Comparison of ENCODE assay signal across 10 mouse cellular contexts in genomic region chr15:31417409-31417795, GRCm38 (mm10). TPM values are rescaled to one million over a fixed set of nuclear protein-coding genes. Genes with fewer than 3 reads are reported as not detected.
DNase-seq lines count a peak whose midpoint lies in the region; ATAC-seq and TF ChIP-seq lines count a peak whose summit lies in the region.
"Had no signal": no experiment of that assay in that cellular context is flagged by ENCODE, and none has a peak within 500 bp of the region (broad histone marks: within the 10 kb centered on the region; RNA-seq: fewer than 3 reads in every experiment).

No protein-coding gene starts in this region.

- H3K4me3 ChIP-seq in forebrain, postnatal 0 days (ENCODE audit: low read depth, low read length): no peak overlapping the region
- H3K4me3 ChIP-seq in forebrain, embryonic 13.5 days: no peak overlapping the region
- H3K4me3 ChIP-seq in liver, embryonic 11.5 days (ENCODE audit: low read depth, low read length): no peak overlapping the region
- H3K4me3 ChIP-seq in olfactory bulb, adult 2 months (ENCODE audit: insufficient read depth, low read depth, low read length): no peak overlapping the region

- no peaks in the 10 kb centered on the region for H3K9me3 ChIP-seq in forebrain, postnatal 0 days (ENCODE audit: low read length)
- no peaks in the 10 kb centered on the region; the same call in 1 of the 2 replicates for H3K9me3 ChIP-seq in forebrain, embryonic 13.5 days (replicated peaks)
- no peaks in the 10 kb centered on the region for H3K9me3 ChIP-seq in liver, embryonic 11.5 days (ENCODE audit: control insufficient read depth, low read length)

- peak; percentile 42 for ATAC-seq in forebrain, postnatal 0 days
- no peak for ATAC-seq in forebrain, embryonic 13.5 days
- no peak for ATAC-seq in liver, embryonic 11.5 days (replicated peaks; ENCODE audit: low FRiP score)

- TF ChIP-seq POLR2A in olfactory bulb, adult 2 months (IDR thresholded peaks at IDR 0.05; ENCODE audit: insufficient read depth, low read depth, low read length): 0 out of 2 replicates have a peak, but pooled peaks have one; percentile 12

- H3K9ac ChIP-seq in forebrain, postnatal 0 days: no peak overlapping the region
- H3K9ac ChIP-seq in forebrain, embryonic 13.5 days: no peak overlapping the region
- H3K9ac ChIP-seq in liver, embryonic 11.5 days (ENCODE audit: low read depth, low read length): no peak overlapping the region

- no peak overlapping the region for H3K4me2 ChIP-seq in forebrain, postnatal 0 days (ENCODE audit: low read depth)
- no peak overlapping the region for H3K4me2 ChIP-seq in forebrain, embryonic 13.5 days
- peak overlapping the region; percentile 64 for H3K4me2 ChIP-seq in liver, embryonic 11.5 days
- H3K4me2 ChIP-seq: midbrain, embryonic 11.5 days had no signal

- no peak overlapping the region for H3K27ac ChIP-seq in forebrain, postnatal 0 days (ENCODE audit: low read depth, low read length)
- H3K27ac ChIP-seq in forebrain, embryonic 13.5 days: no peak overlapping the region
- no peak overlapping the region for H3K27ac ChIP-seq in liver, embryonic 11.5 days (ENCODE audit: low read depth, low read length)
- peak overlapping the region; percentile 96 for H3K27ac ChIP-seq in olfactory bulb, adult 2 months (ENCODE audit: insufficient read depth, low read depth, low read length)

- H3K36me3 ChIP-seq in forebrain, postnatal 0 days (ENCODE audit: insufficient read depth): no peaks in the 10 kb centered on the region
- H3K36me3 ChIP-seq in forebrain, embryonic 13.5 days (ENCODE audit: poor library complexity, severe bottlenecking): no peaks in the 10 kb centered on the region
- no peaks in the 10 kb centered on the region for H3K36me3 ChIP-seq in liver, embryonic 11.5 days (ENCODE audit: control insufficient read depth, insufficient read depth, low read length)

- no peaks in the 10 kb centered on the region for H3K27me3 ChIP-seq in forebrain, postnatal 0 days (ENCODE audit: insufficient read depth, low read length)
- no peaks in the 10 kb centered on the region for H3K27me3 ChIP-seq in forebrain, embryonic 13.5 days
- no peaks in the 10 kb centered on the region for H3K27me3 ChIP-seq in liver, embryonic 11.5 days (replicated peaks; ENCODE audit: control insufficient read depth, insufficient read depth, low read length)

- no peak for TF ChIP-seq CTCF in forebrain, postnatal 0 days (IDR thresholded peaks at IDR 0.05; ENCODE audit: low read depth)
- no peak for TF ChIP-seq CTCF in olfactory bulb, adult 2 months (IDR thresholded peaks at IDR 0.05; ENCODE audit: insufficient read depth, low read depth, low read length)

- 79% methylated on average over 6 of the region's 6 CpGs for WGBS in forebrain, postnatal 0 days
- WGBS in forebrain, embryonic 13.5 days: 67% methylated on average over 6 of the region's 6 CpGs
- WGBS in liver, embryonic 11.5 days: 47% methylated on average over 6 of the region's 6 CpGs
- 38% methylated on average over 6 of the region's 6 CpGs for WGBS in olfactory bulb, adult 2 months

- no peaks in the 10 kb centered on the region for H3K4me1 ChIP-seq in forebrain, postnatal 0 days (ENCODE audit: insufficient read depth)
- H3K4me1 ChIP-seq in forebrain, embryonic 13.5 days: no peaks in the 10 kb centered on the region
- peaks cover 4% of the 10 kb centered on the region for H3K4me1 ChIP-seq in liver, embryonic 11.5 days (replicated peaks; ENCODE audit: control insufficient read depth, insufficient read depth, low read length)
- H3K4me1 ChIP-seq in olfactory bulb, adult 2 months (ENCODE audit: control insufficient read depth, insufficient read depth, low read length): peaks cover 28% of the 10 kb centered on the region

- DNase-seq in forebrain, postnatal 0 days: no peak
- DNase-seq in liver, embryonic 11.5 days (ENCODE audit: low spot score): no peak
- DNase-seq in liver: no peak
- peak; percentile 9 to 15 for DNase-seq in cerebellum, postnatal 36 days
- no peak for DNase-seq in urinary bladder, postnatal 14 days (ENCODE audit: low spot score)
- DNase-seq in thymus, postnatal 25 days: no peak

RNA-seq across cellular contexts. Expression of gene Ropn1l, which starts 36.1 kb away (rescaled TPM):
- 1.2 and 2.1 TPM in 2 replicates for total RNA-seq in forebrain, postnatal 0 days (2014; rRNA removed)
- polyA plus RNA-seq in forebrain, postnatal 0 days (2015; fragmentation: Nextera tagmentation; extraction: Ambion mirVana): 2.1 and 3.1 TPM in 2 replicates
- 1.6 and 2.1 TPM in 2 replicates for polyA plus RNA-seq in forebrain, embryonic 13.5 days (2015; fragmentation: Nextera tagmentation; extraction: Ambion mirVana)
- polyA plus RNA-seq in liver, embryonic 11.5 days (2014; fragmentation: Nextera tagmentation; extraction: Ambion mirVana): 3.0 and 3.1 TPM in 2 replicates
- not detected in 2 replicates for polyA plus RNA-seq in olfactory bulb, adult 2 months (2012; ENCODE audit: insufficient read depth, insufficient read length, low replicate concordance, missing spikeins)
- total RNA-seq: gastrocnemius, postnatal 25 days had no signal

RNA-seq across cellular contexts. Expression of gene Ankrd33b, which starts 49.9 kb away (rescaled TPM):
- 1.3 TPM in 2 replicates for total RNA-seq in forebrain, postnatal 0 days (2014; rRNA removed)
- 1.1 and 1.2 TPM in 2 replicates for polyA plus RNA-seq in forebrain, postnatal 0 days (2015; fragmentation: Nextera tagmentation; extraction: Ambion mirVana)
- 0.34 and 0.42 TPM in 2 replicates for polyA plus RNA-seq in forebrain, embryonic 13.5 days (2015; fragmentation: Nextera tagmentation; extraction: Ambion mirVana)
- 0.64 and 1.2 TPM in 2 replicates for polyA plus RNA-seq in liver, embryonic 11.5 days (2014; fragmentation: Nextera tagmentation; extraction: Ambion mirVana)
- polyA plus RNA-seq in olfactory bulb, adult 2 months (2012; ENCODE audit: insufficient read depth, insufficient read length, low replicate concordance, missing spikeins): not detected in 2 replicates

Comparison
In these comparisons a context has a peak if more than half of its experiments do, and no peak if none do; other contexts are left out.
1. DNase-seq: peak in cerebellum, postnatal 36 days (2 of 2); none in forebrain, postnatal 0 days (single experiment), liver, embryonic 11.5 days (single experiment), liver (single experiment), urinary bladder, postnatal 14 days (single experiment) and thymus, postnatal 25 days (single experiment).
2. RNA of gene Ankrd33b, which starts 49.9 kb away (polyA plus RNA-seq): not detected in olfactory bulb, adult 2 months; 1.1 to 1.2 TPM in forebrain, postnatal 0 days, 0.64 to 1.2 TPM in liver, embryonic 11.5 days and 0.34 to 0.42 TPM in forebrain, embryonic 13.5 days; every median in the first group is over 10 times any median in the second.